Mouse (Mus musculus) thymus, adult 2 months (tissue): Measurements from ENCODE around the gene Arap1. TPM values are rescaled to one million over a fixed set of nuclear protein-coding genes. Genes with fewer than 3 reads are reported as not detected.

ENCODE experiments used
- DNase-seq: peaks from one replicate; pipeline ENCODE4 v3.0.0; 2021
- H3K27ac ChIP-seq: fragments of 200-500 bp; 2 replicates; pipeline ENCODE4 v1.5.1; 2012; ENCODE audit warnings: low read length, control low read depth; ENCODE audit not compliant: control insufficient read depth, insufficient read depth
- H3K27me3 ChIP-seq: fragments of 200-500 bp; 2 replicates; pipeline ENCODE4 v1.6.1; 2012; ENCODE audit warnings: mild to moderate bottlenecking, low read length, moderate library complexity, mixed read lengths; ENCODE audit not compliant: control insufficient read depth, insufficient read depth
- H3K36me3 ChIP-seq: fragments of 200-500 bp; 2 replicates; pipeline ENCODE4 v1.6.1; 2012; ENCODE audit warnings: mild to moderate bottlenecking, low read length, moderate library complexity; ENCODE audit not compliant: control insufficient read depth, insufficient read depth
- H3K4me1 ChIP-seq: fragments of 200-500 bp; replicated peaks from 2 replicates; pipeline ENCODE4 v1.6.1; 2012; ENCODE audit warnings: low read length; ENCODE audit not compliant: control insufficient read depth, insufficient read depth
- H3K4me3 ChIP-seq: fragments of 200-500 bp; 2 replicates; pipeline ENCODE4 v1.5.1; 2012; ENCODE audit warnings: mild to moderate bottlenecking, low read length, control low read depth, moderate library complexity; ENCODE audit not compliant: control insufficient read depth, insufficient read depth
- CTCF ChIP-seq: fragments of 200-500 bp; IDR thresholded peaks from 2 replicates; pipeline ENCODE4 v1.5.1; 2012; ENCODE audit warnings: mild to moderate bottlenecking, control low read depth, low read length, moderate library complexity, borderline replicate concordance; ENCODE audit not compliant: control insufficient read depth, poor library complexity, insufficient read depth; ENCODE audit errors: extremely low read depth
- POLR2A ChIP-seq: fragments of 200-500 bp; IDR thresholded peaks from 2 replicates; pipeline ENCODE4 v1.6.1; 2012; ENCODE audit warnings: mild to moderate bottlenecking, low read length, control low read depth, moderate library complexity; ENCODE audit not compliant: control insufficient read depth, poor library complexity, insufficient read depth; ENCODE audit errors: extremely low read depth
- WGBS: fragments of 180-500 bp; shearing (Covaris S2); methylation state at CpG from one replicate; pipeline ENCODE4 v1.1.7; 2018; 5-methylcytosine and 5-hydroxymethylcytosine counted together
- polyA plus RNA-seq: library from polyadenylated mRNA; depleted of rRNA; stranded (reverse); fragments of >200 nt; gene quantifications from 2 replicates; pipeline ENCODE4 v1.2.3, GENCODE M21; 2012; rRNA removed

Arap1 gene
- 190 and 225 TPM in 2 replicates for polyA plus RNA-seq

GRCm38 (mm10) chr7:101347767-101348270 is at the start of gene Arap1:
Arap1 (plus strand) TSS chr7:101348067.
- H3K36me3 ChIP-seq = no peaks in the 10 kb centered on the region
- under 1% methylated on average over 35 of the region's 35 CpGs for WGBS
- H3K27ac ChIP-seq = no peak within 1 kb of the TSS
- H3K4me1 ChIP-seq = peaks cover 48% of the 10 kb centered on the region
- TF ChIP-seq POLR2A = peak; percentile 24; the same call in 1 of the 2 replicates
- TF ChIP-seq CTCF = no peak
- H3K4me3 ChIP-seq = peak within 1 kb of the TSS; percentile 93
- no peaks in the 10 kb centered on the region for H3K27me3 ChIP-seq
- peak; percentile 70 for DNase-seq

GRCm38 (mm10) chr7:101298375-101298774 is 49.5 kb upstream of the Arap1 start:
- no peak overlapping the region for H3K4me3 ChIP-seq
- H3K27ac ChIP-seq = no peak overlapping the region
- 91% methylated on average over 3 of the region's 3 CpGs for WGBS
- no peaks in the 10 kb centered on the region; the same call in 1 of the 2 replicates for H3K36me3 ChIP-seq
- H3K4me1 ChIP-seq = peaks cover 26% of the 10 kb centered on the region
- no peaks in the 10 kb centered on the region for H3K27me3 ChIP-seq
- DNase-seq = no peak
- no peak for TF ChIP-seq POLR2A
- TF ChIP-seq CTCF = no peak

DNA sequence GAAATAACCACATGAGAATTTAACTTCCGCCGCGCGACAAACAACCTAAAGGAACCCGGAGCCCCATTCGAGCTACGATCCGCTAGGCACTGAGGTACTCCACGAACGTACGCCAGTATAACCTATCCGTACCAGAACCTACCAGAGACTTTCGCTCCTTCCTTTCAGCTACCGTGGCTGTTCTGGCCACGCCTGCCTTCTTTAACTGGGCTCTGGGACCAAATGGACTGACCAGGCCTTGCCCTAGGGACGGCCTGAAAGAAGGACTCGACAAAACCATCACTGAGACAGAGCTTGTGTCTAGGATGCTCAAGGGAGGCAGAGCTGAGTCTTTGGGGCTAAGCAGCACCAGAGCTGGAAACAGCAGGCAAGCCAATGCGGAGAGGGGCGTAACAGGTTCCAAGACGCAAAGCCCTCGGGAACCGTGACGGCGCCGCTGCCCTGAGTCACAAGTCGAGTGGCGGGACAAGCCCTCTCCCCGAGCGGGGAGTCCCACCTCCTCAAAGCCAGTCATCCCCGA is 46.4 kb upstream of the Arap1 start:
- under 1% methylated on average over 30 of the region's 30 CpGs for WGBS
- peaks cover 30% of the 10 kb centered on the region for H3K4me1 ChIP-seq
- peak; percentile 62 for DNase-seq
- no peaks in the 10 kb centered on the region for H3K36me3 ChIP-seq
- no peak for TF ChIP-seq CTCF
- no peak; the same call in 1 of the 2 replicates for TF ChIP-seq POLR2A
- H3K27ac ChIP-seq = peak overlapping the region; percentile 84
- no peaks in the 10 kb centered on the region for H3K27me3 ChIP-seq
- H3K4me3 ChIP-seq = peak overlapping the region; percentile 86

GRCm38 (mm10) chr7:101301881-101302456 is 45.9 kb upstream of the Arap1 start, which contains the start of gene Atg16l2:
Atg16l2 (minus strand) TSS chr7:101302251.
- H3K36me3 ChIP-seq = no peaks in the 10 kb centered on the region
- under 1% methylated on average over 39 of the region's 39 CpGs for WGBS
- peak; percentile 70; the same call in 1 of the 2 replicates for TF ChIP-seq CTCF
- peak; percentile 78 for TF ChIP-seq POLR2A
- H3K27ac ChIP-seq = peak within 1 kb of the TSS; percentile 84
- peaks cover 28% of the 10 kb centered on the region for H3K4me1 ChIP-seq
- peak; percentile 96 for DNase-seq
- H3K4me3 ChIP-seq = peak within 1 kb of the TSS; percentile 86
- no peaks in the 10 kb centered on the region for H3K27me3 ChIP-seq

GRCm38 (mm10) chr7:101302691-101303090 is 45.2 kb upstream of the Arap1 start:
- no peak for DNase-seq
- 59% methylated on average over 7 of the region's 7 CpGs for WGBS
- TF ChIP-seq CTCF (no peak), POLR2A (no peak)

DNA sequence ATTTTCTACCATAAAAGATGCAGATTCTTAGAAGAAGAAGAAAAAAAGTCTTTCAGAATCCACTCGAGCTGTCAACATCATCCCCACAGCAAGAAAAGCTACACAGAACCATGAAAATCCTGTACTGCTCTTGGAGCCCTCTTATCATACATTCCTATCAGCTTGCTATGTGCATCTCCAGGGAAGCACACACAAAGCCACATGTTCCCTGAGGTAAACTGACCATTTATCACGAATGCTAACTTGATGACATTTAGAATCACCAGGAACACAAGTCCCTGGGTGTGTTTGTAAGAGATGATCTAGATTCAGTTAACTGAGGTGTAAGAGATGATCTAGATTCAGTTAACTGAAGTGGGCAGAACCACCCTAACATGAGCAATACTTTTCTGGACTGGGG is 41.0 kb upstream of the Arap1 start:
- Histone ChIP-seq H3K36me3 (no peaks in the 10 kb centered on the region), H3K27me3 (no peaks in the 10 kb centered on the region), H3K27ac (no peak overlapping the region), H3K4me1 (peaks cover 10% of the 10 kb centered on the region), H3K4me3 (no peak overlapping the region)
- DNase-seq = no peak
- TF ChIP-seq POLR2A (no peak), CTCF (no peak)
- 77% methylated on average over 2 of the region's 2 CpGs for WGBS

More at GRCm38 (mm10) chr7:101302691-101303090, 45.2 kb upstream of the Arap1 start:
- Histone ChIP-seq H3K4me3 (no peak overlapping the region; the same call in 1 of the 2 replicates), H3K4me1 (peaks cover 26% of the 10 kb centered on the region), H3K27ac (peak overlapping the region; percentile 4), H3K27me3 (no peaks in the 10 kb centered on the region), H3K36me3 (no peaks in the 10 kb centered on the region)
